Mouse (Mus musculus): ENCODE results near the gene Immt. TPM values are rescaled to one million over a fixed set of nuclear protein-coding genes. Genes with fewer than 3 reads are reported as not detected.

Immt gene
- polyA plus RNA-seq, 1 experiment: 81.2 TPM

GRCm38 (mm10) chr6:71867751-71868150 is 36.6 kb downstream of the Immt start:
- no peak for TF ChIP-seq CTCF (IDR thresholded peaks at IDR 0.05; ENCODE audit: borderline replicate concordance, extremely low read depth, insufficient read depth, insufficient read length)
- TF ChIP-seq POLR2A (IDR thresholded peaks at IDR 0.05; ENCODE audit: borderline replicate concordance, extremely low read depth, insufficient read depth, insufficient read length, poor library complexity, severe bottlenecking): no peak
- no peak for DNase-seq (ENCODE audit: low read depth)

- DNase-seq (ENCODE audit: low read depth): peak; percentile 19
- TF ChIP-seq POLR2A (IDR thresholded peaks at IDR 0.05; ENCODE audit: borderline replicate concordance, extremely low read depth, insufficient read depth, insufficient read length, poor library complexity, severe bottlenecking): no peak
- no peak for TF ChIP-seq CTCF (IDR thresholded peaks at IDR 0.05; ENCODE audit: borderline replicate concordance, extremely low read depth, insufficient read depth, insufficient read length)
Measured at GRCm38 (mm10) chr6:71868809-71869208, 37.7 kb downstream of the Immt start.

- DNase-seq (ENCODE audit: low read depth): no peak
- TF ChIP-seq POLR2A (IDR thresholded peaks at IDR 0.05; ENCODE audit: borderline replicate concordance, extremely low read depth, insufficient read depth, insufficient read length, poor library complexity, severe bottlenecking): no peak
- no peak for TF ChIP-seq CTCF (IDR thresholded peaks at IDR 0.05; ENCODE audit: borderline replicate concordance, extremely low read depth, insufficient read depth, insufficient read length)
Measured at GRCm38 (mm10) chr6:71871396-71871795, 40.3 kb downstream of the Immt start.

- TF ChIP-seq CTCF (IDR thresholded peaks at IDR 0.05; ENCODE audit: borderline replicate concordance, extremely low read depth, insufficient read depth, insufficient read length) (no peak), POLR2A (IDR thresholded peaks at IDR 0.05; ENCODE audit: borderline replicate concordance, extremely low read depth, insufficient read depth, insufficient read length, poor library complexity, severe bottlenecking) (no peak)
- DNase-seq (ENCODE audit: low read depth): peak; percentile 4
Measured at GRCm38 (mm10) chr6:71877965-71878760, 47.0 kb downstream of the Immt start.

- no peak for TF ChIP-seq CTCF (IDR thresholded peaks at IDR 0.05; ENCODE audit: borderline replicate concordance, extremely low read depth, insufficient read depth, insufficient read length)
- TF ChIP-seq POLR2A (IDR thresholded peaks at IDR 0.05; ENCODE audit: borderline replicate concordance, extremely low read depth, insufficient read depth, insufficient read length, poor library complexity, severe bottlenecking): no peak
- no peak for DNase-seq (ENCODE audit: low read depth)
Measured at GRCm38 (mm10) chr6:71893263-71893662, 62.1 kb downstream of the Immt start.

GRCm38 (mm10) chr6:71907702-71908235 is 76.6 kb downstream of the Immt start:
- TF ChIP-seq POLR2A (IDR thresholded peaks at IDR 0.05; ENCODE audit: borderline replicate concordance, extremely low read depth, insufficient read depth, insufficient read length, poor library complexity, severe bottlenecking) (no peak), CTCF (IDR thresholded peaks at IDR 0.05; ENCODE audit: borderline replicate concordance, extremely low read depth, insufficient read depth, insufficient read length) (no peak)
- no peak for DNase-seq (ENCODE audit: low read depth)

GRCm38 (mm10) chr6:71908481-71909381 is 77.6 kb downstream of the Immt start, which contains the start of the genes Ptcd3 and Polr1a:
Ptcd3 (minus strand) TSS chr6:71908750.
Polr1a (plus strand) TSS chr6:71909053.
- TF ChIP-seq CTCF (IDR thresholded peaks at IDR 0.05; ENCODE audit: borderline replicate concordance, extremely low read depth, insufficient read depth, insufficient read length): no peak
- TF ChIP-seq POLR2A (IDR thresholded peaks at IDR 0.05; ENCODE audit: borderline replicate concordance, extremely low read depth, insufficient read depth, insufficient read length, poor library complexity, severe bottlenecking): peak; percentile 76; the same call in 1 of the 2 replicates
- peak; percentile 98 for DNase-seq (ENCODE audit: low read depth)

- no peak for DNase-seq (ENCODE audit: low read depth)
- TF ChIP-seq POLR2A (IDR thresholded peaks at IDR 0.05; ENCODE audit: borderline replicate concordance, extremely low read depth, insufficient read depth, insufficient read length, poor library complexity, severe bottlenecking): no peak
Measured at GRCm38 (mm10) chr6:71909384-71909783, 78.3 kb downstream of the Immt start.

- TF ChIP-seq CTCF (IDR thresholded peaks at IDR 0.05; ENCODE audit: borderline replicate concordance, extremely low read depth, insufficient read depth, insufficient read length) (no peak), POLR2A (IDR thresholded peaks at IDR 0.05; ENCODE audit: borderline replicate concordance, extremely low read depth, insufficient read depth, insufficient read length, poor library complexity, severe bottlenecking) (no peak)
- no peak for DNase-seq (ENCODE audit: low read depth)
Measured at GRCm38 (mm10) chr6:71909840-71910239, 78.7 kb downstream of the Immt start.

- DNase-seq (ENCODE audit: low read depth): no peak
- TF ChIP-seq CTCF (IDR thresholded peaks at IDR 0.05; ENCODE audit: borderline replicate concordance, extremely low read depth, insufficient read depth, insufficient read length) (no peak), POLR2A (IDR thresholded peaks at IDR 0.05; ENCODE audit: borderline replicate concordance, extremely low read depth, insufficient read depth, insufficient read length, poor library complexity, severe bottlenecking) (no peak)
Measured at GRCm38 (mm10) chr6:71911686-71912450, 80.7 kb downstream of the Immt start.

Measured in brain, embryonic 14.5 days (tissue).